Mouse (Mus musculus): ENCODE results near the gene Ina. TPM values are rescaled to one million over a fixed set of nuclear protein-coding genes. Genes with fewer than 3 reads are reported as not detected.
"Not testable (repeated sequence)": the region's sequence is repeated elsewhere in the genome, so short reads cannot be mapped to it uniquely, and the experiment has no call there.

Ina gene
- not detected for total RNA-seq (2021)
- long read RNA-seq, experiment 1 = 0 reads
- long read RNA-seq, experiment 2 = 0 reads

DNA sequence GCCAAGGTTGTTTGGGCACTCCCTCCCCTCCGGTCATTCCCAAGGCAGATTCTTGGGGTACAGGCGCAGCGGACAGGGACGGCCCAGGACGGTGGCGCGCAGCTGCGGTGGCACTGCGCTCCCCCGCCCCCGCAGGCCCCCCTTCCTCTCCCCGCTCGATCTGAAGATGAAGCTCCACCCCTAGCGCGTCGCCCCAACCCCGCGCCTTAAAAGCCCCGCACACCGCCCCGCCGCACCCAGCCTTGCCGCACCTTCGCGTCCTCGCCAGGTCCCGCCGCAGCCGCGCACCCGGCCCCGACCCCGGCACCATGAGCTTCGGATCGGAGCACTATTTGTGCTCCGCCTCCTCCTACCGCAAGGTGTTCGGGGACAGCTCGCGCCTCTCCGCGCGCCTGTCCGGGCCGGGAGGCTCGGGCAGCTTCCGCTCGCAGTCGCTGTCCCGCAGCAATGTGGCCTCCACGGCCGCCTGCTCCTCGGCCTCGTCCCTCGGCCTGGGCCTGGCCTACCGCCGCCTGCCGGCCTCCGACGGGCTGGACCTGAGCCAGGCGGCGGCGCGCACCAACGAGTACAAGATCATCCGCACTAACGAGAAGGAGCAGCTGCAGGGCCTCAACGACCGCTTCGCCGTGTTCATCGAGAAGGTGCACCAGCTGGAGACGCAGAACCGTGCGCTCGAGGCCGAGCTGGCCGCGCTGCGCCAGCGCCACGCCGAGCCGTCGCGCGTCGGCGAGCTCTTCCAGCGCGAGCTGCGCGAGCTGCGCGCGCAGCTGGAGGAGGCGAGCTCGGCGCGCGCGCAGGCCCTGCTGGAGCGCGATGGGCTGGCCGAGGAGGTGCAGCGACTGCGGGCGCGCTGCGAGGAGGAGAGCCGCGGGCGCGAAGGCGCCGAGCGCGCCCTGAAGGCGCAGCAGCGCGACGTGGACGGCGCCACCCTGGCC is at the start of gene Ina, which contains the start of gene Nt5c2:
TSS of gene Ina (plus strand) at position 252 of the 935 bp plus-strand sequence.
TSS of gene Nt5c2 (minus strand) at position 707 of the 935 bp plus-strand sequence.
- DNase-seq = peak in 1 of 2 experiments; percentile 6

DNA sequence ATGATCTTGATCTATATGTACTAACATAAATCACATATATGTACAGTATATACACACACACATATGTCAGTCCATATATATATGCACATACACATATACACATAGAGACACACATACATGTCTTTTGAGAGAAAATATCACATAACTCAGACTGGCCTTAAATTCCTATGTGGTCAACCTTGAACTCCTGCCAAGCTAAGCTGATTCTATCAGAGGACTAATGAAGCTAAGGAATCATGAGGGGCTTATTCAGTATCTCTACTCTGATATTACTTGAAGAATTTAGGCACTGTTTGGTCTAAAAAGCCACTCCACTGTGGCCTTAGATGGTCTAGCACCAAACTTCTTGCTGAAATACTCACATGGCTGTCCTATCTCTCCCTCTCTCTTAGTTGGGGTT is 49.0 kb upstream of the Ina start:
- DNase-seq = no peak

DNA sequence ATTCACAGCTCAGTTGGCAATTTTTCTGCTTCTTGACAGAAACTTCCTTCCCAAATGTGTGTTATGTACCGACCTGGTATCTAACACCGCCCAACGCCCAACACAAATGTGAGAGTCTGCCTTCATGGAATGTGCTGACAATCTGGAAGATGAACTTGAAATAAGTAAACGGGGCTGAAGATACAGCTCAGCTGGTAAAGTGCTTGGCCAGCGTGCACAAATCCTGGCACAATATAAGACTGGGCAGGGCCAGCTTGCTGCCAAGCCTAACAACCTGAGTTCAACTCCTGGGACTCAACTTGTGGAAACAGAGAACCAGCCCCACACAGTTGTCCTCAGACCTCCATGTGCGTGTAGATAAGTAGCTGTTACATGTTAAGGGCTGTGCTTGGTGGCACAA is 48.2 kb upstream of the Ina start:
- DNase-seq = no peak

DNA sequence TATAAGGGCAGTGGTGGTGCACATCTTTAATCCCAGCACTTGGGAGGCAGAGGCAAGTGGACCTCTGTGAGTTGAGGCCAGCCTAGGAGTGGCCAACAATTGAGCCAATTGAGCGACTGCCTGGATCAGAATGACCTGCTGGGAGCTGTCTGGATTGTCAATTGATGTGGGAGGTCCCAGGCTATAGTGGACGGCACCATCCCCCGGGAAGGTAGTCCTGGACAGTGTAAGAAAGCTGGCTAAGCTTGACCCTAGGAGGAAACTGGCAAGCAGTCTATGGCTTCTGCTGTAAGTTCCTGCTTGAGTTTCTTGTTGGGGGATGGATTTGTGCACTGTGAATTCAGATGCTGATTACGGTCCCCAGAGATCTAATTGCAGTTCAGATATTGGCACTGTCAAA is 46.6 kb upstream of the Ina start:
- DNase-seq = peak; percentile 33 to 49

DNA sequence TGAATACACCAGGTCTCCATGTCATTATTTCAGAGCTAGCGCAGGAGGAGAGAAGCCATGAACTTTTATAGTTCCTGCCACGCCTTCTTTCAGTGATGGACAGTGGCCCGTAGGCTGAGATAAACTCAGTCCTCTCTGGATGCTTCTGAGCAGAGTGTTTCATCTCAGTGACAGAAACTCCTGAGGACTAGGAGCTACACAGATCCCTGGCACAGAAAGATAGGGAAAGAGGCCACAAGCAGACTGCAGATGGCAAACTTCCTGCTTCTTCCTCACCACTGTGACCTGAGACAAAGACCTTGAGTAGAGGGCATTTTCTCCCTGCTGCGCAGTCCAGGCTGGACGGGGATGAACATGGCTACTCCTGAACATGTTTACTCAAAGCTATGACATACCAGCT is 45.7 kb upstream of the Ina start:
- DNase-seq = peak; percentile 47 to 49

DNA sequence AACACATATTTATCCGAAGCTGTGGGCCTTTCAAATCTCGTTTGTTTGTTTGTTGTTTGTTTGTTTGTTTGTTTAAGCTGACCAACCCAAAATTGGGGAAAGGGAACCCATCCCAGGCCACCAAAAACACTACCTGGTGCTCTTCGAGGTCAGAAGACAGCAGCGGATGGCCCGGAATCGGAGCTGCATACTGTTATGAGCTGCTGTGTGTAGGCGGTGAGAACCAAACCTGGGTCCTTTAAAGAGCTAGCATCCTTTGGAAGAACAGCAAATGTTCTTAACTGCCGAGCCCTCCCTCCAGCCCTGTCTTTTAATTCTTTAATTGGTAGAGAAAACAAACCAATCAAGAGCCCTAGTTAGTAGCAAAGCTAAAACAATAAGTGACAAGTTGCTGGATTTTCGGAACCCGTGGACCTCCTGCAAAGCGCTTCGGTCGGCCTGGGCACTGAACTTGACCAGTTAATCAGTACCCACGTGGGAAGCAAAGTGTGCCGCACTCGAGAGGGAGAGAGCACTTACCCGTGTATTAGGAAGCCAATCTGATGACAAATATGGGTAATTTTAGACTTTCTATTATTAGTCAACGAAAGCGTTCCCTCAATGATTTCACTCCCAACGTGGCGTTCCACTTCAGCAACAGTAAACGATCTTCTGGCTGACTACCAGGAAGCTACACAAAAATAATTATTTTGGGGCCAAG is 45.1 kb upstream of the Ina start:
- DNase-seq = peak; percentile 58 to 68

DNA sequence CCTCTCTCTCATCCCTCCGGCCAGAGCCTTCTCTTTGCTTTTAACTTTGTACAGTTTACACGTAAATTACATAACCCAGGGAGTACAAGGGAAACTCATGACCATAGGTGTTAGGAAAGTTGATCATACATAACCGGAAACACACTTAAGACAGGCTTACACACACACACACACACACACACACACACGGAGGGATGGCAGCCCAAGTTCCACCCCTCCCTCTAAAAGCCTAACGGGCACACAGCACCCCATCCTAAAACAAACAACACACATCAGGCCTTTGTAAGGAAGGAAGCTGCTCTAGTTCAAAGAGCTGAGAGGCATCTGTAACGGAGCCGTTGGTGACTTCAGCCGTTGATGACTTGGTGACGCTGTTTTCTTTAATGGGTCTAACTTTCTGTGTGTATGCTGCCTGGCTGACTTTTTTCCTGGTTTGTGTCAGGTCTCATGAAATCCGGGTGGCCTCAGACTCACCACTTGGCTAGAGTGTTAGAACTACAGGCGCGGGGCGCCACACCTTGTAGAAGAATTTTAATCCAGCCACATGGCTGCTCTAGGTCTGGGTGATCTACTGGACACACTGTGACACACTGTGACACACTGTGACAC is 44.3 kb upstream of the Ina start:
- DNase-seq = peak in 1 of 2 experiments; percentile 57

DNA sequence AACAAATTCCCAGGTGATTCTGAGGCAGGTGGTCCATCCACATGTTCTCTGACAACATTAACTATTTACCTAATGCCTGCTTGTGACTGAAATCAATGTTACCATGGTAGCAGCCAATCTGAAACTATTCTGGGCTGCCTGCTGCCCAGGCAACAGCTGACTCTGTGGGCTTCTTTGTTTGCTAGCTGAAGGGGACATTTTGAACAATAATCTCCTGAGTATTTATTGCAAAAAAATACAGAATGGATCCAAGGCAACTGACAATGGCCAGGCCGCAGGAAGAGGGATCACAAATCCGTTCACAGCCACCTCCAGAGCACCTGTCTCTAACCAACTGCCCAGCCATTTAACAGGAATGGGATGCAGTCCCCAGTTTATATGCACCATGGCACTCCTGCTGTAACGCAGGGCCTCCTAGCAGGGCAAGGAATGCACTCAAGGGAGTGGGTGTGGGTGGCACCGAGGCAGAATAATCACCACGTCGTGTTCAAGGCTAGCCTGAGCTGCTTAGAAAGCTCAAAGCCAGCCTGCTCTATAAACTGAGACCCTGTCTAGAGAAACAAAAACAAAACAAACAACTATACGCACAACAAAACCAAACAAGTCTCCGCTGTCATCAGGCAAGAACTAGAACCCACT is 43.3 kb upstream of the Ina start:
- DNase-seq = no peak

DNA sequence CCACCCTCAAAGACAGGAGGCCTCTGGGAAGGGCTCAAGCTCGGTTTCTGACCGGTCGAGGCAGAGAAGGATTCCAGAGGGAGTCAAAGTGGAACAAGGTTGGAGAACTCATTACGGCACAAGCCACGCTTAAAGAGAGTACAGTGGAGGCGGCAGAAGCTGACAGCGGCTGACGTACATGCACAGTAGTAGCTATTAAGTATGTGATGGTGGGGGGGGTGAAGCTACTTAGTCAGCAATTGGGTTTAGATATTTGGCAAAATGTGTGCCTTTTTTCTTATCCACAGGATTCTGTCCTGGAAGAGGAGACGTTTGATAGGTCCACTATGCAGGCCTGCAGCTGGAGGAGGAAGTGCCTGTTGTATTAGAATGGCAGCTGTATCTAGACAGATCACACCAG is 42.8 kb upstream of the Ina start:
- DNase-seq = no peak

DNA sequence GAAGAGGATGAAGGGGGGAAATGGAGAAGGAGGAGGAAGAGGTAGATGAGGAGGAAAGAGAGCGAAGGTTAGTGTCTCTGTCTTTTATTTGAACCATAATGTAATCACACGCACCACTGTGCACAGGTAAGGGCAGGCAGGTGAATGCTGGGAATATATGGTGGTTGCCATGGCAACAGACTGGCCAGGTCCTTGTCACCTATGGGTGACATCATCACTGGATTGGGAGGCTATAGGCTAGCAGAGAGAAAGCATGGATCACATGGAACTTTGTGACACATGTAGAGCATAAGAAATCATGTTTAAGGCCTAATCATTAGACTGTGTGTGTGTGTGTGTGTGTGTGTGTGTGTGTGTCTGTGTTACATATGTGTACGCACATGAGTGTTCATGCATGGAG is 42.3 kb upstream of the Ina start:
- DNase-seq = no peak

DNA sequence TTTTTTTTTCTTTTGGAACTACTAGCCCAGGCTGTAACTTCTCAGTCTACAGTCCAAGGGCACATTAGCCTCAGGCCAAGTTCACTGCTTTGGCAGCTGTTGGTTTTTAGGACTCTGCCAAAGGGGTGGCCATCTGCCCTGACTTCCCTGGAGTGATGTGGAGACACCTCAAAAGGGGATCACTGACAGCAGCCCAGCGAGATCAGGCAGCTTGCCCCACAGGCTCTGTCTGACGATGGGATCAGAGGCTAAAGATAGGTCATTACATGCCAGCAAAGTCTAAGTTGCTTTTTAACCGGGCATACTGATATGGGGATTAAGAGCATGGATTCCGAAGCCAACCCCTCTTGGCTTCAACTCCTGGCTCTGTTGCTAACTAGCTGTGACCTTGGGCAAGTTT is 38.9 kb upstream of the Ina start:
- DNase-seq = peak; percentile 79 to 88

DNA sequence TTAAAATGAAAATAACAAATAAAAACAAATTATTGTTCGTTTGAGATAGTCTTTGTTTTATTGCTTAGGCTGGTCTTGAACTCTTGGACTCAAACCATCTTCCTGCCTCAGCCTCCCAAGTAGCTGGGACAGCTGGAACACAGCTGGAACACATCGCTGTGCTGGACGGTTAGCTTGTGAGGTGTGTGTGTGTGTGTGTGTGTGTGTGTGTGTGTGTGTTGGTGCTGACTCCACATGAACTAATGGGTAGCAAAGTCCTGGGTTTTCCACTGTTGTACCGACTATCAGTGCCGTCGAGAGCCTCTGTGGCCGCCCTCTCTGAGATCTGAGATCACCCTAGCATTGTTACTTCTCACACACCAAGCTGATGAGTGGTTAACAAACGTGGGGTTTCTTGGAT is 38.5 kb upstream of the Ina start:
- DNase-seq = no peak

DNA sequence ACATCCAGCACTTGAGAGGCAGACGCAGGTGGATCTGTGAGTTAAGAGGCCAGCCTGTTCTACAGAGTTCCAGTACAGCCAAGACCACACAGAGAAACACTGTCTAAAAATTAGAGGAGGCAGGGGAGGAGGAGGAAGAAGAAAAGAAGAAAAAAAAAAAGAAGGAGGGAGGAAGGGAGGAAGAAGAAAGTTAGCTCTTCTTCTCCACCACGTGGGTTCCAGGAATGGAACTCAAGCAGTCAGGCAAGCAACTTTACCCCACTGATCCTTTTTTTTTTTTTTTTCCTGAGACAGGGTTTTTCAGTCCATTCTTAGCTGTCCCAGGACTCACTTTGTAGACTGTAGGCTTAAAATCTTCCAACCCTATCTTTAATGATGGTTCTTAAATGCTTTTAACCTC is 37.8 kb upstream of the Ina start:
- DNase-seq = no peak

DNA sequence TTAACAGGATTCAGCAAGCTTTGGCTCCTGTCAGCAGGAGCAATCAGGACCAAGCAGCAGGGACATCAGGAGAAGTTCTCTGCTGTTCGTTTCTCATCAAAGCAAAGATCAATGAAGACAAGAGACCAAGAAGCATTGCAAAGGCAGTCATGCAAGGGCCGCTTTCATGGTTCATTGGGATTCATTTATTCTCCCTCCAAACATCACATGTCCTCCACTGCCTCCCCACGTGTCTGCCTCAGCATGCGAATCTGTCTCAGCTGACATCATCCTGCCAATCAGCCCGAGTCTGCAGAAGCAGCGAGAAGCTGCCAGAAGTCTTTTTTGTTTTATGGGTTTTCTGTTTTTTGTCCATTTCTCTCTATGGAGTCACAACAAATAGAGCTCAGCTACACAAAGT is 37.0 kb upstream of the Ina start:
- no peak for DNase-seq

DNA sequence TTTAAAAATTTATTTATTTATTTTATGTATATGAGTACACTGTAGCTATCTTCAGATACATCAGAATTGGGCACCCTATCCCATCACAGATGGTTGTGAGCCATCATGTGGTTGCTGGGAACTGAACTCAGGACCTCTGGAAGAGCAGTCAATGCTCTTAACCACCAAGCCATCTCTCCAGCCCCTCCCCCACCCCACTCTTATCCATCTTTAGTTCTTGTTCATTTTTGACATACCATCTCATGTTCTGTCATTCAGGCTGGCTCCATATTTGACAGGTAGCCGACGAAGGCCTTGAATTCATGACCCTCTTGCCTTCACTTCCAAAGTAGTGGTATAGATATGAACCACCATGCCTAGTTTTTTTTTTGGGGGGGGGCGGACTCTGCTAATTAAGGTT is 36.4 kb upstream of the Ina start:
- DNase-seq = not testable (repeated sequence)

DNA sequence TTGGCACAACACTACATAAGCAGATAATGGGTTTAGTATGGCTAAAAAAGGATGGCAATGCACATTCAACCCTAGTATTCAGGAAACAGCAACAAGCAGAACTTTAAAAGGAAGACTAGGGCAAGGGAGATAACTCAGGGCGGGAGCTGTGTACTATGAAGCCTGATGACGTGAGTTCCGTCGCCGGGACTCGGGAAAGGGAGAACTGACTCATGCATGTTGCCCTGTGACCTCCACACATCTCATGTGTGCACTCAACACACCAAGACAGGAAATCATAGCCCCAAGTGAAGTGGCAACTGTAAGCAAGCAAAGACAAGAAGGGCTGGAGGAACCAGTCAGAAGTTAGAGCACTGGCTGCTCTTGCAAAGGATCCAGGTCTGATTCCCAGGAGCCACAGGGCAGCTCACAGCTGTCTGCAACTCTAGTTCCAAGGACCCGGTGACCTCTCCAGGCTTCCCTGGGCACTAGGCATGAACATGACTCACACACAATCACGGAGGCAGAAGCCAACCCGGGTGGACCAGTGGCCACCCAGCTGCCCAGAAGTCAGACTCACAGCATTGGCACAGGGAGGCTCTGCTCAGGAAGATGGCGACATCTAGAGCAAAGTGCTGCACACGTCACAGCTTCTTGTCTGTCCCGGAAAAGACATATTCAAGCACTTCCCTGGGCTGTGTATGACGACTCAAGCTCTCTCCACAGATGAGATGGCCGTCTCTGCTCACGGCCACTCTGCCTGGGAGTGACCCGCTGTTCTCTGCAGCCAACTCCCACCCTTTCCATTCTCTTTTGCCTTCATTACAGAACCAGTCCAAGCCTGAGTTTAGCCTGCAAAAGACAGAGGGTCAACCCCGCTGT is 35.3 kb upstream of the Ina start:
- DNase-seq = peak; percentile 42 to 49

DNA sequence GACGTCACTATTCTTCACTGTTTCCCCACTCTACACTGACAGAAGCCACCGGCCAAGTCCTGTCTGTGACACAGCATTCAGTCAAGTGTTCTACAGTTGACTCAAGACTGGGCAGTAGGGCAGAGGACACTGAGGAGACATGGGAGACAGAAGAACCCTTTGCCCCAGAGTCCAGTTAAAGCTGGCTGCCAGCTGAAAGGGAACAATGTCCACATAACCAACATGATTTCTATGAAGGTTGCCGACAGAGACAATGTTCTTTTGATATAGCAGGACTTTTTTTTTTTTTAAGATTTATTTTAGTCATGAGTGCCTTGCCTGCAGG is 34.8 kb upstream of the Ina start:
- DNase-seq = no peak

DNA sequence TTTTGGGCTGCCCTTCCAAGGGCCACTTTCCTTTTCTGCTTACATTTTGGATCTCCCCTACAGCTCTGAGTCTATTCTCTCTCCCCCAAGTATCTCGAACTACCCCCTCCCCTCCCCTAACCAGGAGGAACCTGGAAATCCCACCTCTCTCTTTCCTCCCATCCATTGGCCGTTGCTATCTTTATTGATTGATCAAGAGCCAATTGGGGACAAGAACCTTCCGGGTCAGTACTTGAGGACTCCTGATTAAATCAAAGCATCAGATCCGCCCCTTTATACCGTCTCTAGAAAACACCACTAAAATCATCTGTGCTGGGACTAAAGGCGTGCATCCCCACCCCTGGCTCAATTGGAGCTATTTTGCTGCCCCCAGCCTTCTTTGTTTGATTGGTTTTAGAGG is 33.0 kb upstream of the Ina start:
- no peak for DNase-seq

DNA sequence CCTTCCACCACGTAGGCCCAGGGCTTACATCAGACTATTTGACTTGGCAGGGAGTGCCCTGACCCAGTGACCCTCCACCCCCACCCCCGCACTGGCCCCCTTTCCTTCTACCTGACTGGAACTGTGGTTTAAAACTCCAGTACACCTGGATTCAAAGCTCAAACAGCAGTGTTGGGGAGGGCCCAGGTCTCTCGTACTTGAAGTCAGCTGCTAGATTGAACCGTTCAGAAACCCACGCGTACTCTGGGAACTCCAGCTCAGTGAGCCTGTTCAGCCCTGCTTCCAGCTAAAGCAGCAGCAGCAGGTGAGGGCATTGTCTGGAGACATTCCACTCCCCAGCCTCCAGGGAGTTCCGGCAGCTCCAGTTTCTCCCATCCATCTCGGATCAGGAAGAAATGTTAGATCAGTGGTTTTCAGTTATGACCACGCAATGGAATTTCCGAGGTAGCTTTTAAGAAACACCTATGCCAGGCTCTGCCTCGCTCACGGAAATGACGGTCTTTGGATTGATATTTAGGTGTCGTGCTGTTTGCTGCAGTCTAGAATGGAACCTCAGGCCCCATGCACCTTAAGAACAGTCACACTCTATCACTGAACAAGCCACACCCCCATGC is 31.0 kb upstream of the Ina start:
- no peak for DNase-seq

DNA sequence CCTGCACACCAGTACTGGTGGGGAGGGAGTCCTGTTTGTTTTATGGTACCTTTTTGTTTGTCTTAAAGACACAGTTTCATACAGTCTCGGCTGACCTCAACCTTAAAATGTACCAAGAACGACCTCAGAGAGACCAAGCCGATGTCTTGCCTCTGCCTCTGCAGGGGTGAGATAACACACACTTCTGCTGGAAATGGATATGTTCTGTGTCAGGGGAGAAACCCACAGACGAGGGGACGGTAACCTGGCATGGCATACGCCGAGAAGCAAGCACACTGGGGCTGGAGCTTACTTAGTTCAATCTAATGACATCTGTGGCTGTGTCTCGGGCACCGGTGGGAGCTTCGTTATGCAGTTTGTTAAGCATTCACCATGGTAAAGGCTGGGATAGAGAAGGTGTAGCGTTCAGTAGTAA is 30.5 kb upstream of the Ina start:
- DNase-seq = no peak
